Mouse (Mus musculus) hindbrain, postnatal 0 days (tissue): Measurements from ENCODE around the gene Actr6. TPM values are rescaled to one million over a fixed set of nuclear protein-coding genes. Genes with fewer than 3 reads are reported as not detected.

ENCODE experiments used
- ATAC-seq: fragments of 200-750 bp; cut with Nextera tagmentation; 2 replicates; pipeline ENCODE4 v1.8.0; 2017; ENCODE audit warnings: mild to moderate bottlenecking, moderate TSS enrichment, moderate library complexity
- DNase-seq: peaks from one replicate; pipeline ENCODE4 v3.0.0-alpha.2; 2015; ENCODE audit warnings: low spot score
- H3K27ac ChIP-seq: fragments of 300-500 bp; sonication (generic); 2 replicates; pipeline ENCODE4 v1.5.1; 2014; ENCODE audit warnings: mild to moderate bottlenecking
- H3K27me3 ChIP-seq: fragments of 300-500 bp; sonication (generic); 2 replicates; pipeline ENCODE4 v1.6.1; 2014; ENCODE audit warnings: low read length, mixed read lengths; ENCODE audit not compliant: insufficient read depth
- H3K36me3 ChIP-seq: fragments of 300-500 bp; sonication (generic); 2 replicates; pipeline ENCODE4 v1.6.1; 2014; ENCODE audit warnings: low read length, mixed read lengths; ENCODE audit not compliant: insufficient read depth
- H3K4me1 ChIP-seq: fragments of 300-500 bp; sonication (generic); 2 replicates; pipeline ENCODE4 v1.6.1; 2014; ENCODE audit warnings: antibody characterized with exemption, low read length, mixed read lengths; ENCODE audit not compliant: insufficient read depth
- H3K4me2 ChIP-seq: fragments of 300-500 bp; sonication (generic); 2 replicates; pipeline ENCODE4 v1.6.1; 2014; ENCODE audit warnings: low read depth, mild to moderate bottlenecking, low read length, moderate library complexity, mixed read lengths
- H3K4me3 ChIP-seq: fragments of 300-500 bp; sonication (generic); 2 replicates; pipeline ENCODE4 v1.5.1; 2014; ENCODE audit warnings: low read length
- H3K9ac ChIP-seq: fragments of 300-500 bp; sonication (generic); replicated peaks from 2 replicates; pipeline ENCODE4 v1.6.1; 2014; ENCODE audit warnings: mild to moderate bottlenecking, low read length, moderate library complexity, mixed read lengths
- H3K9me3 ChIP-seq: fragments of 300-500 bp; sonication (generic); 2 replicates; pipeline ENCODE4 v1.6.1; 2016; ENCODE audit warnings: low read length, mixed read lengths
- CTCF ChIP-seq: IDR thresholded peaks from 2 replicates; pipeline ENCODE4 v1.5.1; 2016; ENCODE audit warnings: antibody characterized with exemption, control low read depth, low read depth
- WGBS: fragments of 180-500 bp; shearing (Covaris S2); extraction: QIAGEN DNeasy Blood & Tissue Kit; methylation state at CpG from one replicate; pipeline ENCODE4 v1.1.7; 2014; 5-methylcytosine and 5-hydroxymethylcytosine counted together
- polyA plus RNA-seq: library from polyadenylated mRNA; unstranded; fragments of >200 nt; fragmentation: Nextera tagmentation; extraction: Ambion mirVana; gene quantifications from 2 replicates; pipeline ENCODE4 v1.2.1, GENCODE M21; 2015
- total RNA-seq: library from RNA; depleted of rRNA; stranded (reverse); fragments of >200 nt; gene quantifications from 2 replicates; pipeline ENCODE4 v1.2.3, GENCODE M21; 2014

The Actr6 gene
- total and polyA plus RNA-seq, 2 experiments from 2014 or later = 19.0 to 53.6 TPM

- Histone ChIP-seq H3K4me3 (no peak overlapping the region), H3K4me2 (no peak overlapping the region), H3K9me3 (no peaks in the 10 kb centered on the region), H3K27me3 (no peaks in the 10 kb centered on the region), H3K27ac (no peak overlapping the region), H3K36me3 (no peaks in the 10 kb centered on the region), H3K9ac (no peak overlapping the region), H3K4me1 (no peaks in the 10 kb centered on the region)
- no peak for TF ChIP-seq CTCF
- 89% methylated on average over 9 of the region's 9 CpGs for WGBS
- DNase-seq (no peak), ATAC-seq (no peak)
Measured at GRCm38 (mm10) chr10:89738395-89738794, 6.3 kb upstream of the Actr6 start.

- no peak for TF ChIP-seq CTCF
- Histone ChIP-seq H3K36me3 (no peaks in the 10 kb centered on the region), H3K4me3 (no peak overlapping the region), H3K9ac (no peak overlapping the region), H3K27ac (no peak overlapping the region), H3K4me1 (no peaks in the 10 kb centered on the region), H3K9me3 (no peaks in the 10 kb centered on the region), H3K27me3 (no peaks in the 10 kb centered on the region), H3K4me2 (no peak overlapping the region)
- WGBS = 93% methylated on average over 3 of the region's 3 CpGs
- DNase-seq = no peak
- no peak for ATAC-seq
Measured at GRCm38 (mm10) chr10:89737887-89738286, 5.8 kb upstream of the Actr6 start.

DNA sequence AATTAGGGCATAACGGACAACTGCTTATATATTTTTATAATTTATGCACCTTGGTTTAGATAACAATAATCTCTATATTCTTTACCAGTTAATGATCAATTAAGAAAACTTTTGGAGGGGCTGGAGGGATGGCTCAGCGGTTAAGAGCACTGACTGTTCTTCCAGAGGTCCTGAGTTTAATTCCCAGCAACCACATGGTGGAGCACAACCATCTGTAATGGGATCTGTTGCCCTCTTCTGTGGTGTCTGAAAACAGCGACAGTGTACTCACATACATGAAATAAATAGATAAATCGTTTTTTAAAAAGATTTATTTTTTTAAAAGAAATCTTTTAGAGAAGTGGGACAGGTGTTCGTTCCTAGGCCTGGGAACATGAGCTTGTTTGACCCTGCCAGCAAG is 5.0 kb upstream of the Actr6 start:
- no peak overlapping the region for H3K4me2 ChIP-seq
- no peaks in the 10 kb centered on the region for H3K36me3 ChIP-seq
- 44% methylated on average over 5 of the region's 5 CpGs for WGBS
- peak; percentile 25; the same call in 1 of the 2 replicates for TF ChIP-seq CTCF
- DNase-seq (no peak), ATAC-seq (no peak)
- H3K9me3 ChIP-seq = no peaks in the 10 kb centered on the region
- H3K27ac ChIP-seq = no peak overlapping the region
- H3K4me1 ChIP-seq = no peaks in the 10 kb centered on the region
- no peak overlapping the region for H3K9ac ChIP-seq
- H3K4me3 ChIP-seq = no peak overlapping the region
- H3K27me3 ChIP-seq = no peaks in the 10 kb centered on the region

DNA sequence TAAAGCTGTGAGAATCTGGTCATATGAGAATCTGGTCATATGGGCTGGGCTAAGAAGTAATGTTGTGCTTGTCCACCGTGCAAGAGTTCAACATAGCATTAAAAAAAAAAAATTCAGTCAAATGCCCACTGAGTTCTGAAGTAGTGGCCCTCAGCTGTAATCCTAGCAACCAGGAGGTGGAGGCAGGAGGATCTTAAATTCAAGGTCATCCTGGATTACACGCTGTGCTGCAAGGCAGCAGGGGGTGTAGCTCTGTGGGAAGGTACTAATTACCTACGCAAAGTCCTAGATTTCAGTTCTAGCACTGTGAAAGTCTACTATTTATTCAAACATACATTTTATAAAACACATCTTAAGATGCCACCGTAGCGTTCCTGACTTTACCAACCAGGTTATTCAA is 754 bp downstream of the Actr6 start:
- DNase-seq (peak; percentile 20), ATAC-seq (no peak)
- H3K9ac ChIP-seq = peak overlapping the region; percentile 48
- H3K4me3 ChIP-seq = peak overlapping the region; percentile 58
- H3K36me3 ChIP-seq = peaks cover under 1% of the 10 kb centered on the region; the same call in 1 of the 2 replicates
- H3K9me3 ChIP-seq = no peaks in the 10 kb centered on the region
- peak overlapping the region; percentile 81 for H3K4me2 ChIP-seq
- no peaks in the 10 kb centered on the region for H3K27me3 ChIP-seq
- 14% methylated on average over 5 of the region's 5 CpGs for WGBS
- TF ChIP-seq CTCF = peak; percentile 21; the same call in 1 of the 2 replicates
- H3K4me1 ChIP-seq = peaks cover 13% of the 10 kb centered on the region
- peak overlapping the region; percentile 77; the same call in 1 of the 2 replicates for H3K27ac ChIP-seq

DNA sequence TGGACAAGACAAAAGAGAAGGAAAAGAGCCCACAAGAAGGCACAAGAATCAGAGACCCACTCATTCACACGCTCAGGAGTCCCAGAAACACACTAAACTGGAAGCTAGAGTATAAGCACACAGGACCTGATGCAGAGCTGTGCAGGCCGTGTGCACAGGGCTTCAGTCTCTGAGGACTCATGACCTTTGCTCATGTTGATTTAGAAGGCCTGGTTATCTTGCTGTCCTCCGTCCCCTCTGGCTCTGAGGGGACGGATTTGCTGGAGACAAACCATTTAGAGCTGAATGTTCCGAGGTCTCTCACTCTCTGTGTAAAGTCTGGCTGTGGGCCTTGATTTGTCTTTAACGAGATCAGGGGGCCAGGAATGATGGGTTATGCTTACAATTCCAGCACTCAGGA is 1.7 kb downstream of the Actr6 start:
- H3K36me3 ChIP-seq = peaks cover 7% of the 10 kb centered on the region; the same call in 1 of the 2 replicates
- 91% methylated on average over 6 of the region's 6 CpGs for WGBS
- no peaks in the 10 kb centered on the region for H3K27me3 ChIP-seq
- ATAC-seq (no peak), DNase-seq (no peak)
- H3K27ac ChIP-seq = no peak overlapping the region
- H3K9ac ChIP-seq = no peak overlapping the region
- peaks cover 13% of the 10 kb centered on the region for H3K4me1 ChIP-seq
- H3K9me3 ChIP-seq = no peaks in the 10 kb centered on the region
- no peak for TF ChIP-seq CTCF
- no peak overlapping the region for H3K4me3 ChIP-seq
- no peak overlapping the region for H3K4me2 ChIP-seq

- Histone ChIP-seq H3K27ac (no peak overlapping the region), H3K36me3 (peaks cover 24% of the 10 kb centered on the region; the same call in 1 of the 2 replicates), H3K4me3 (no peak overlapping the region), H3K4me1 (no peaks in the 10 kb centered on the region), H3K9ac (no peak overlapping the region), H3K9me3 (no peaks in the 10 kb centered on the region), H3K27me3 (no peaks in the 10 kb centered on the region), H3K4me2 (no peak overlapping the region)
- 91% methylated on average over 14 of the region's 14 CpGs for WGBS
- no peak for DNase-seq
- no peak for TF ChIP-seq CTCF
- no peak for ATAC-seq
Measured at GRCm38 (mm10) chr10:89722247-89723195, 9.6 kb downstream of the Actr6 start.

GRCm38 (mm10) chr10:89720796-89721195 is 11.3 kb downstream of the Actr6 start:
- ATAC-seq = no peak
- Histone ChIP-seq H3K27me3 (no peaks in the 10 kb centered on the region), H3K4me1 (no peaks in the 10 kb centered on the region), H3K9ac (no peak overlapping the region), H3K36me3 (peaks cover 19% of the 10 kb centered on the region; the same call in 1 of the 2 replicates), H3K27ac (no peak overlapping the region), H3K4me2 (no peak overlapping the region), H3K9me3 (no peaks in the 10 kb centered on the region), H3K4me3 (no peak overlapping the region)
- WGBS = 85% methylated on average over 3 of the region's 3 CpGs
- DNase-seq = no peak
- TF ChIP-seq CTCF = no peak
